Mouse (Mus musculus): ENCODE data around the gene Mxi1. TPM values are rescaled to one million over a fixed set of nuclear protein-coding genes. Genes with fewer than 3 reads are reported as not detected.

Mxi1 gene
- polyA plus RNA-seq, 1 experiment, result 10.5 TPM

DNA sequence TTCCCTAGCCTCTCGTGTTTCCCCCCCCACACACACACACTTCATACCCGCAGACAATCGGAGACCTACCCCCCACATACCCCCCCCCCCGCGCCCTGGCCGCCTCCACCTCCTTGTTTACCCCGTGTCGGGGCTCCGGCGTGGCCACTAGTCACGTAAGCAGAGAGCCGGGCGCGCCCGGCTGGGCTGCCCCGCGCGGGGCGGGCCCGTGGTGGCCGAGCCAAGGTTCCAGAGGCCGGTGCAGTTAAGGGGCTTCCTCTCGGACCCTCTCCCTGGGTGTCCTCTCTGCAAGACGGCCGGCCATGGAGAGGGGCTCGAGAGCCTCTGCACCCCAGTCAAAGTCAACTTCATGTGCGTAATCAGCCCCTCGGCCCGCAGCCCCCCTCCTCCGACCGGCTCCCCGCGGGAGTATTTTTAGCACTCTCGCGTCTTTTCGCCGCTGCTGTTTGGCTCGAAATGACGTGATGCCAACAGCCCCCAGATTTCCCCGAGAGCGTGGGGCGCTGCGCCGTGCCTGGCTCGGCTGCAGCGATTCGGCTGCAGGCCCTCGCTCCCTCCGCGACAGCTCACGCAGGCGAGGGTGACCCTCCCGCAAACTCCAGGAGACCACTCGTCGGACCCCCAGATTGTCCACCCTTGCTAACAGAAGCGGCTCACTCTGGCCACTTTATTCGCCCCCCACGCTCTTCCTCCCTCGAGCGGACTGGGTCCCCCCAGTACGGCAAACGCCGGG is 2.8 kb downstream of the Mxi1 start:
- Histone ChIP-seq H3ac (ENCODE audit: control insufficient read depth, insufficient read length, low read depth) (peak overlapping the region; percentile 81), H3K79me2 (ENCODE audit: control insufficient read depth, insufficient read depth) (no peaks in the 10 kb centered on the region), H3K27me3 (ENCODE audit: control insufficient read depth, insufficient read depth, insufficient read length) (no peaks in the 10 kb centered on the region), H3K79me3 (ENCODE audit: low read depth) (peaks cover 3% of the 10 kb centered on the region), H3K36me3 (ENCODE audit: control insufficient read depth, insufficient read depth) (no peaks in the 10 kb centered on the region), H3K4me3 (ENCODE audit: insufficient read depth, poor library complexity, severe bottlenecking) (peak overlapping the region; percentile 57)
- no peak for TF ChIP-seq CTCF (IDR thresholded peaks at IDR 0.05; ENCODE audit: control insufficient read depth, insufficient read depth, insufficient read length)

GRCm38 (mm10) chr19:53313684-53314443 is 3.5 kb downstream of the Mxi1 start:
- Histone ChIP-seq H3K36me3 (ENCODE audit: control insufficient read depth, insufficient read depth) (no peaks in the 10 kb centered on the region), H3K79me2 (ENCODE audit: control insufficient read depth, insufficient read depth) (no peaks in the 10 kb centered on the region), H3ac (ENCODE audit: control insufficient read depth, insufficient read length, low read depth) (peak overlapping the region; percentile 81), H3K27me3 (ENCODE audit: control insufficient read depth, insufficient read depth, insufficient read length) (no peaks in the 10 kb centered on the region), H3K79me3 (ENCODE audit: low read depth) (peaks cover 3% of the 10 kb centered on the region), H3K4me3 (ENCODE audit: insufficient read depth, poor library complexity, severe bottlenecking) (peak overlapping the region; percentile 57)
- TF ChIP-seq FOSL1 (IDR thresholded peaks at IDR 0.05; ENCODE audit: insufficient read depth, low read length, poor library complexity, severe bottlenecking) (no peak), MAX (IDR thresholded peaks at IDR 0.05) (peak; percentile 98), USF1 (IDR thresholded peaks at IDR 0.05; ENCODE audit: low read depth) (peak; percentile 21)

DNA sequence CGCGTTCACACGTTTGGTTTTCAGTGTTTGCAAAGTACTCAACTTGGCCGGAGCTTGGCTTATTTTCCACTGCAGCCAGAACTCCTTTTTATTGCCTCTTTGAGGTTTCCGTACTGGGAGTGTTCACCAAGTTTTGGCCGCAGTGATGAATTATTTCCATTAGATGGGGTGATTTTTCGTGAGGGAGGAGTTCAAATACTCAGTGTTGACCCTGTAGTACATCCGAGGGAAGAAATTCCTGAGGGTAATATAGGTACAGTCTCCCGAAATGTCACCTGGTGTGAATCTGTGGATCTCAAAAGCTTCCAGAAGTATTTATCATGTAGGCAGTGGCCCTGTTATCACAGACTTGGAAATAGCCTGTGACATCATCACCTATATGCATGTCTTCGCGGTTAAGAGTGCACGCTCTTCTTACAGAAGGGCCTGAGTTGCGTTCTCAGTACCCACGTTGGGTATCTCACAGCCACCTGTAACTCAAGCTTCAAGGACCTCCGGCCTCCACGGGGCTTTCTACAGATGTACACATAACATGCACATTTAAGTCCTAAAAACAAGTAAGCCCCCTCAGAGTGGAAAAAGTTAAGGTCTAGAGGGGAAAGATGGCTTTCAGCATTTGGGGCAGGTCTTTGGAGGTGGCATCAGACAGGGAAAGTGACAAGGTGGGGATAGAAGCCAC is 4.4 kb downstream of the Mxi1 start:
- no peak overlapping the region for H3K4me3 ChIP-seq (ENCODE audit: insufficient read depth, poor library complexity, severe bottlenecking)
- H3K79me2 ChIP-seq (ENCODE audit: control insufficient read depth, insufficient read depth), result no peaks in the 10 kb centered on the region
- peaks cover 3% of the 10 kb centered on the region for H3K79me3 ChIP-seq (ENCODE audit: low read depth)
- no peaks in the 10 kb centered on the region for H3K27me3 ChIP-seq (ENCODE audit: control insufficient read depth, insufficient read depth, insufficient read length)
- H3ac ChIP-seq (ENCODE audit: control insufficient read depth, insufficient read length, low read depth), result no peak overlapping the region
- no peaks in the 10 kb centered on the region for H3K36me3 ChIP-seq (ENCODE audit: control insufficient read depth, insufficient read depth)
- TF ChIP-seq FOSL1 (IDR thresholded peaks at IDR 0.05; ENCODE audit: insufficient read depth, low read length, poor library complexity, severe bottlenecking), result no peak

GRCm38 (mm10) chr19:53315209-53315654 is 4.9 kb downstream of the Mxi1 start:
- Histone ChIP-seq H3K79me3 (ENCODE audit: low read depth) (peaks cover 3% of the 10 kb centered on the region), H3K27me3 (ENCODE audit: control insufficient read depth, insufficient read depth, insufficient read length) (no peaks in the 10 kb centered on the region), H3K36me3 (ENCODE audit: control insufficient read depth, insufficient read depth) (no peaks in the 10 kb centered on the region), H3K79me2 (ENCODE audit: control insufficient read depth, insufficient read depth) (no peaks in the 10 kb centered on the region), H3K4me3 (ENCODE audit: insufficient read depth, poor library complexity, severe bottlenecking) (no peak overlapping the region), H3ac (ENCODE audit: control insufficient read depth, insufficient read length, low read depth) (no peak overlapping the region)
- TF ChIP-seq USF1 (IDR thresholded peaks at IDR 0.05; ENCODE audit: low read depth) (no peak), MYOG (IDR thresholded peaks at IDR 0.05; ENCODE audit: control insufficient read depth, extremely low read depth, insufficient read length) (no peak), CEBPB (IDR thresholded peaks at IDR 0.05; ENCODE audit: low read depth) (no peak), CTCF (IDR thresholded peaks at IDR 0.05; ENCODE audit: control insufficient read depth, insufficient read depth, insufficient read length) (no peak), MYOD1 (IDR thresholded peaks at IDR 0.05; ENCODE audit: control insufficient read depth, insufficient read length, low read depth) (no peak), MAX (IDR thresholded peaks at IDR 0.05) (no peak), FOSL1 (IDR thresholded peaks at IDR 0.05; ENCODE audit: insufficient read depth, low read length, poor library complexity, severe bottlenecking) (no peak)

GRCm38 (mm10) chr19:53316105-53316504 is 5.8 kb downstream of the Mxi1 start:
- no peaks in the 10 kb centered on the region for H3K36me3 ChIP-seq (ENCODE audit: control insufficient read depth, insufficient read depth)
- TF ChIP-seq FOSL1 (IDR thresholded peaks at IDR 0.05; ENCODE audit: insufficient read depth, low read length, poor library complexity, severe bottlenecking), result no peak
- no peak for TF ChIP-seq CTCF (IDR thresholded peaks at IDR 0.05; ENCODE audit: control insufficient read depth, insufficient read depth, insufficient read length)
- no peak for TF ChIP-seq USF1 (IDR thresholded peaks at IDR 0.05; ENCODE audit: low read depth)
- no peak for TF ChIP-seq CEBPB (IDR thresholded peaks at IDR 0.05; ENCODE audit: low read depth)
- TF ChIP-seq MAX (IDR thresholded peaks at IDR 0.05), result no peak
- TF ChIP-seq MYOG (IDR thresholded peaks at IDR 0.05; ENCODE audit: control insufficient read depth, extremely low read depth, insufficient read length), result no peak
- TF ChIP-seq MYOD1 (IDR thresholded peaks at IDR 0.05; ENCODE audit: control insufficient read depth, insufficient read length, low read depth), result no peak
- peaks cover 3% of the 10 kb centered on the region for H3K79me3 ChIP-seq (ENCODE audit: low read depth)
- no peak overlapping the region for H3K4me3 ChIP-seq (ENCODE audit: insufficient read depth, poor library complexity, severe bottlenecking)
- no peaks in the 10 kb centered on the region for H3K79me2 ChIP-seq (ENCODE audit: control insufficient read depth, insufficient read depth)
- no peak overlapping the region for H3ac ChIP-seq (ENCODE audit: control insufficient read depth, insufficient read length, low read depth)
- no peaks in the 10 kb centered on the region for H3K27me3 ChIP-seq (ENCODE audit: control insufficient read depth, insufficient read depth, insufficient read length)

- no peaks in the 10 kb centered on the region for H3K79me2 ChIP-seq (ENCODE audit: control insufficient read depth, insufficient read depth)
- no peak overlapping the region for H3K4me3 ChIP-seq (ENCODE audit: insufficient read depth, poor library complexity, severe bottlenecking)
- TF ChIP-seq MYOG (IDR thresholded peaks at IDR 0.05; ENCODE audit: control insufficient read depth, extremely low read depth, insufficient read length) (no peak), CEBPB (IDR thresholded peaks at IDR 0.05; ENCODE audit: low read depth) (no peak), MYOD1 (IDR thresholded peaks at IDR 0.05; ENCODE audit: control insufficient read depth, insufficient read length, low read depth) (no peak), FOSL1 (IDR thresholded peaks at IDR 0.05; ENCODE audit: insufficient read depth, low read length, poor library complexity, severe bottlenecking) (no peak), MAX (IDR thresholded peaks at IDR 0.05) (no peak), CTCF (IDR thresholded peaks at IDR 0.05; ENCODE audit: control insufficient read depth, insufficient read depth, insufficient read length) (no peak), USF1 (IDR thresholded peaks at IDR 0.05; ENCODE audit: low read depth) (no peak)
- no peak overlapping the region for H3ac ChIP-seq (ENCODE audit: control insufficient read depth, insufficient read length, low read depth)
- H3K79me3 ChIP-seq (ENCODE audit: low read depth), result peaks cover 3% of the 10 kb centered on the region
- H3K36me3 ChIP-seq (ENCODE audit: control insufficient read depth, insufficient read depth), result no peaks in the 10 kb centered on the region
- H3K27me3 ChIP-seq (ENCODE audit: control insufficient read depth, insufficient read depth, insufficient read length), result no peaks in the 10 kb centered on the region
Observed at GRCm38 (mm10) chr19:53316963-53317362, 6.6 kb downstream of the Mxi1 start.
